Mouse (Mus musculus) brain, embryonic 14.5 days (tissue): ENCODE results near the gene Cbfa2t2. TPM values are rescaled to one million over a fixed set of nuclear protein-coding genes. Genes with fewer than 3 reads are reported as not detected.
"Not testable (repeated sequence)": the region's sequence is repeated elsewhere in the genome, so short reads cannot be mapped to it uniquely, and the experiment has no call there.

ENCODE experiments used
- DNase-seq: peaks from one replicate; pipeline ENCODE4 v3.0.0-alpha.2; 2011; ENCODE audit warnings: low read depth
- CTCF ChIP-seq: fragments of 200-500 bp; IDR thresholded peaks from 2 replicates; pipeline ENCODE4 v1.5.1; 2012; ENCODE audit warnings: inconsistent platforms, mild to moderate bottlenecking, moderate library complexity, borderline replicate concordance; ENCODE audit not compliant: insufficient read depth, insufficient read length; ENCODE audit errors: extremely low read depth
- POLR2A ChIP-seq: fragments of 200-500 bp; IDR thresholded peaks from 2 replicates; pipeline ENCODE4 v1.6.1; 2012; ENCODE audit warnings: mild to moderate bottlenecking, inconsistent platforms, borderline replicate concordance; ENCODE audit not compliant: poor library complexity, insufficient read depth, insufficient read length, severe bottlenecking; ENCODE audit errors: extremely low read depth
- polyA plus RNA-seq: library from polyadenylated mRNA; depleted of rRNA; stranded (reverse); fragments of >200 nt; gene quantifications from 2 replicates; pipeline ENCODE4 v1.2.3, GENCODE M21; 2012

The Cbfa2t2 gene
- polyA plus RNA-seq, 1 experiment = 46.3 TPM

DNA sequence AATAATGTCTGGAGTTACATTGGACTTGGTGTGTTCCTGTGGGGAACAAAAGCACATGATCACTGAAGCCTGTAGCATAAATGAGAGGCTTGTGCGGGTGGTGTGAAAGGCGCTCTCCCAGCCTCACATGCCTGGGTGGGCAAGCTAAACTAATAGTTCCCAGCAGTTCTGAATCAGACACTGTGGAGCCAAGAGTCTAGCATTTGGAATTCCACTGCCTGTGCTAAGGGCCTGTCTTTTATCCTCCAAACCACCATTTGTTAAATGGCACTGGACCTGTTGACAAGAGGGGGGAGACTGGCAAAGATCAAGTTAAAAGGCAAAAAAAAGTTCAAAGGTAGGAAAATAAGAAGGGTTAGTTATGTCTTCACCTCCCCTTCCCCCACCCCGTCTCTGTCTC lies 18.3 kb downstream of the Cbfa2t2 start:
- TF ChIP-seq POLR2A (no peak), CTCF (no peak)
- DNase-seq = peak; percentile 82

DNA sequence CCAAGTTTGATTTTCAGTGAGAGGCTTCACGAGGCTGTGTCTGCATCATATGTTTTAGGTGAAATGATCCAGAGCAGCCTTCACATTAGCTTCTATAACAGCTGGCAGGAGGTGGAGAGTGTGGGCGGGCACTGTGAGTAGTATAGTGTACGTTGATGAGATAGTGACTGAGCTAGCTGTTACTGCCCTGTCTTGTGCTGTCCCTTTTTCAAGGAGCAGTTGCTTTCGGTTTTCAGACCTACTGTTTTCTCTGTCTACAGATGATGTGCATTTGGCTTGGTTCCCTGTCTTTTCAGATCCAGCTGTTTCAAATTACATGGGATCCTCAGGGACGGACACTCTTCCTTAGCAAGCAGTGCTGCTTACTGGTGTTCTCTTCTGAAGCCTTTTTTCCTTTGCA lies 19.5 kb downstream of the Cbfa2t2 start:
- peak; percentile 57 for DNase-seq
- TF ChIP-seq CTCF (no peak), POLR2A (no peak)

DNA sequence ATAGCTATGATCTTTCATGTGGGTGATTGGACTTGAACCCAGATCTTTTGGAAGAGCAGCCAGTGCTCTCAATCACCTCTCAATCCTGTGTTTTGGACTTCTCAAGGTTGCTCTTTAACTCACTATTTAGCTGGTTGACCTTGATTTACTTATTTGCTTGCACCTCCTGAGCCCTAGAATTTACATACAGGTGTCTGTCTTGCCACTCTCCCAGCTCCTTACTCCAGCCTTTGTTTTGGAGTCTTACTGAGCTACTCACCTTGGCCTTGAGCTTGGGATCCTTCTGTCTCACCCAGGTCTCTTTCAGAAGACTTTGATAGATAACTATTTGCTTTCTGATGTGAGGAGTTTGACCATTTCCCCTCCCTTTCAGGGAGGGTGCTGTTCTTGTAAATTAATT lies 20.3 kb downstream of the Cbfa2t2 start:
- DNase-seq = no peak
- no peak for TF ChIP-seq POLR2A
- no peak for TF ChIP-seq CTCF

DNA sequence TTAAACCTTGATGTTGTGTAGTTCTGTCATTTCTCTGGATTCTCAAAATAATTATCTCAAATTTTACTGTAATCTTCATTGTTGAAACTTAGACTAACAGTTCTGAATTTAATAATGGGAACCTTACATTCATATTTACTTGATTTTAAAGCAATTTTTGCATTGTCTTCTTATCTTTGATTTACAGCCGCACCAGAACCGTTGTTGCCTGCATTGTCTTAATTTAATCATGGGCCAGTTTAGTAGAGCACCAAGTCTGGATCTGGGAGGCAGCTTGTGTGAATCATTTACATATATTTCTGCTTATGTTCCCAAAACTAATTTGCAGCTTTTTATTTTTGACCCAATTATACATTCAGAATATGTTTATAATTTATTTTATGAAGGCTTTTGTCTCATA lies 23.0 kb downstream of the Cbfa2t2 start:
- TF ChIP-seq CTCF (no peak), POLR2A (no peak)

DNA sequence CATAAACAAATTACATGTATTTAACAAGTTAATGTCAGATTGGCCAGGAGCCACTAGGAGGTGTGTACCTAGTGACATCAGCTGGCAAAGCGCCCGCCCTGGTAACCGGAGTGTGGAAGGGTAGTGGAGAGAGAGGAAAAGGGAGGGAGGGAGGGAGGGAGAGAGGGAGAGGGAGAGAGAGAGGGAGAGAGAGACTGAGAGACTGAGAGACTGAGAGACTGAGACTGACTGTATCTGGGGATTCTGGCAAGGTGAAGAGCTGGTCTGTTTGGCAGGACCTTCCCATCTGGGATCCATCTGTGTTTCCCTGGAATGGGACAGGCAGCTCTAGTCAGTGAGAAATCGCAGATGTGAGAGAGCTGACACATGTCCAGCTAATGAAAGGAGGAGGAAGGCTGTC lies 23.6 kb downstream of the Cbfa2t2 start:
- peak; percentile 95 for DNase-seq
- TF ChIP-seq CTCF = no peak
- no peak for TF ChIP-seq POLR2A

More for the DNA sequence above, 23.0 kb downstream of the Cbfa2t2 start:
- peak; percentile 35 for DNase-seq

DNA sequence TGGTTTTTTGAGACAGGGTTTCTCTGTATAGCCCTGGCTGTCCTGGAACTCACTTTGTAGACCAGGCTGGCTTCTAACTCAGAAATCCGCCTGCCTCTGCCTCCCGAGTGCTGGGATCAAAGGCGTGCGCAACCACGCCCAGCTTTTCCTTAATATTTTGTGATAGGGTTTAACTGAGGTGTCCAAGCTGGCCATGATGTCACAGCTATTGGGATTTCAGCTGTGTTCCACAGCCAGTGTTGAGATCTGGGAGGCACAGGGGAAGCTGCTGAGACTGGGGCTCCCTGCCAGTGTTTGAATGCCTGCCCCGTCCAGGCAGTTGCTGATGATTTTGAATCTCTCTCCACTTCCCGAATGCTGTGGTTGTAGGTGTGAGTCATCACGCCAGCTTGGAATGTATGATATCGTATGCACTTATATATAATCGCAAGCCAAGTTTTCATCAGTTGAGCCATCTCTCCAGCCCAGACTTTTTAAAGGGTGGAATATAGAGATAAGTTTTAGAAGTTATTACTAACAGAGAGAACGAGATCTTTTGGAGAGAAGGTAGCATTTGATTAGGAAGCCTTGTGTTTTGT lies 27.4 kb downstream of the Cbfa2t2 start:
- no peak for DNase-seq
- no peak for TF ChIP-seq POLR2A
- no peak for TF ChIP-seq CTCF

DNA sequence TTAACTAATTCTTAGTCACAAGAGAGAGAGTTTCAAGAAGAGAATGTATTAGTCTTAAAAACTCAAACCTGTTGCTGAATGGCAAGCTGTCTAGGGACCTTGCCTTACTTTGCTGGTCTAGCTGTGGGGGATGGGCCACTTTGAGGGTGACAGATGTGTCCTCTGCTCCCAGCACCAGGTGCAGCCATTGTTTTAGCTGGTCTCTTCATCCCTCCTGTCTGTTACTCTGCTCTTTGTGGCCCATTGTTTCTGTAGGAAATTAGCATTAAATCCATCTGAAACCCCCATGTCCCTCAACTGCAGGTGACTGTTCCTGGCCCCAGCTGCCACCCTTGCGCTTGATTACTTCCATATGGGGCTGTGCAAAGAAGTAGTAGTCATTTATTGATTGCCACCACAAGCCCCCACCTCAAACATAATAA lies 29.6 kb downstream of the Cbfa2t2 start:
- DNase-seq = peak; percentile 89
- no peak for TF ChIP-seq POLR2A
- no peak for TF ChIP-seq CTCF

DNA sequence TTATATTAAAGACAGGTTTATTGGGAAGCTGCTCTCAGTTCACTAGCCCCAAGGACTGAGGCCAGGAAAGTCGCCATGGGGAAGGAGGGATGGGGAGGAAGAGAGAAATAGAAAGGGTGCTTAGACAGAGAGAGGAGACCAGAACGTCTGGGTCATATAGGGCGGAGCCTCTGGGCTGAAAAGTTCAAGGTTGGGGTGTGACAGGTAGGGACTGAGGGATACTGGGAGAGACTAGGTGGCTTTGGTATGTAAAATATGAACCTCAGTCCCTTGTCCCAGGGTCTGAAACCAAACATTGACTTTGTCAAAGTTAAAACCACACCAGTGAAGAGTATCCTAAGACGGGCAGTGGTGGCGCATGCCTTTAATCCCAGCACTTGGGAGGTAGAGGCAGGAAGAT lies 30.9 kb downstream of the Cbfa2t2 start:
- TF ChIP-seq CTCF = no peak
- TF ChIP-seq POLR2A = no peak
- DNase-seq = no peak

DNA sequence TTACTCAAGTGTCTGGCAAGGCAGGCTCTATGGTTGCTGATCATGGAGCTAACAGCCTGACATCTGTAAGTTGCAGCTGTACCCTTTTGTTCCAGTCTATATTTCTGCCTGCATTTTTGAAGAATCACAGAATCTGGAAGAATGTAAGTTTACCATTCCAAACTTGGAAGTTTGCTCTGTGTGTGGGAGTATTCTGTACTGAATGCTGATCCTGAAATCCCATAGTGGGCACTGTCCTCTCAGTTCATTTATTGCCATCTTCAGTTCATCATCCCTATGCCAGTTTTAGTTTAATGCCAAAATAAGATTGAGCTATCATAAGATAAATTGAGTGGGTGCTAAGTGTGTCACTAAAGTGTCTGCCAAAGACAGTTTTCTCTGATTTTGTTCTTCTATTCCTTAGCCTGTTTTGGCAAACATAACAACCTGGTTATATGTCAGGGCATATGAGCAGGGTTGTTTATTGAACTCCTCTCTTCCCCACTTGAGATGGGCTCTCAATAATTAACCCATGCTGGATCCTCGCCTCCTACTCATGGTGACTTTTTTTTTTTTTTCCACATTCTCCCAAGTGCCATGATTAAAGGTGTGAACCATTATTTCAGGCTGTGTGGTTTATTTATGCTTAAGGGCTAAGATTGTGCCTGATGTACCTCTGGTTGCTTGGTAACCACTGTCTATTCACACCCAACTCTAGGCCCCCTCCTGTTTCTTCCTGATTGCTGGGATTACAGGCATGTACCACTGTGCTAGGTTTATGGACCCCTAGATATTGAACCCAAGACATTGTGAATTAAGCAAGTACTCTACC lies 38.2 kb downstream of the Cbfa2t2 start:
- TF ChIP-seq CTCF (no peak), POLR2A (no peak)
- peak; percentile 52 for DNase-seq

DNA sequence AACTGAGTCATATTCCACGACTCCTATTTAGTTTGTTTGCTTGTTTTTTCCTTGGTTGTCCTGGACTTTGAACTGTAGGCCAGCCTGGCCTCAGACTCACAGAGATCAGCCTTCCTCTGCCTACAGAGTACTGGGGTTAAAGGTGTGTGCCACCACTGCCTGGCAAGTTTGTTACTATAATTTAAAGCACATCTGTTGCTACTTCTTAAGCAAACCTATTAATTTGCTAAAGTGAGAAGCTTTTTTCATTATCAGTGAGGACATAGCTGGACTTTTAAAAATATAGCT lies 38.7 kb downstream of the Cbfa2t2 start:
- DNase-seq = no peak
- no peak for TF ChIP-seq POLR2A

DNA sequence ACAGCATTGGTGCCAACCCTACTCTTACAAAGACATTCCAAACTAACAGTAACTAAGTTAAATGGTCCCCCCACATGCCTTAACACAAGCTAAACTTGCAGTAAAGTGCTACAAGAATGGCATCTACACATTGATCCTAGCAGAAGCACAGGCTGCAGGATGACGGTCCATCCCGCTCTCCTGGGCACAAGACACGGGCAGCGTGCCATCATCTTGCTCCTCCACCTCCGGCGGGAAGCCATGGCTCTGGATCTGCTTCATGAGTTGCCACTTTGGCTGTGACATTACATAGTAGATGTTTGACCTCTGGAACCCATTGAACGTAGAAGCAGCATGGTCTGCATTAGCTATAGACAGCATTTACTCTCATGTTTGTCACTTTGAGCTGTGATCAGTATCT lies 39.6 kb downstream of the Cbfa2t2 start:
- DNase-seq = no peak
- TF ChIP-seq POLR2A (no peak), CTCF (no peak)

DNA sequence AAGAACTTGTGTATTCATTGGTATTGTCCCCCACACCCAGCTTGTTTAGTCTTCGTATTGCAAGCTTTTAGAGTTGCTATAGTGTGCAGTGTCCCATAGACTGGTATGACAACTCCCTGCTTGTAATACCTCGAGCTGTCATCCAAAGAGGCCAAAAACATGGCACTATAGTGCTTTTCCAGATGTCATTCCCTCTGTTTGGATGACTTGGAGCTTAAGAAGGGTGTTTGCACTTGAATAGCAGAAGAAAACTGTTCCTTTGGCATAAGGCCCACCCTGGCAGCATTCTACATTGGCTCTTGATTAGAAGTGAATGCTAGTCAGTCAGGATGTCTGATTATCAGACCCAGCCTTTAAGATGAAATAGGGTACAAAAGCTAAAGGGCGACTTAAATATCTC lies 40.7 kb downstream of the Cbfa2t2 start:
- DNase-seq = peak; percentile 95
- TF ChIP-seq CTCF (no peak), POLR2A (no peak)

DNA sequence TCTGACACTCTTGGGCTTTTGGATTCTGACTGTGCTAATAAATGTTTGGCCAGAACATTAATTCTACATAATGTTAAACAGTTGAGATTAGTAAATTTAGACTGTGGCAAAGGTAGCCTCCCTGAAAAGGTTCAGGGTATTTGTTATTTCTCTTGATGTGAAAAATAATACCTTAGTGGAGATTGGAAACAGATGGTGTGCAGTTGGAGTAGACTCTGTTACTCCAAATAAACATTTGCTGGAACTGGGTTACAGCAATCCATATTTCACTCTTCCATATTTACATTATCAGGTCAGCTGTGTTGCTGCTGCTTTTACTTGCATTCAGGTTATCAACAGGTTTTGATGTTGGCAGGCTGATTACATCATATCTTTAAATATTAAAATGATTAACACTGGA lies 55.5 kb downstream of the Cbfa2t2 start:
- peak; percentile 7 for DNase-seq
- TF ChIP-seq POLR2A = no peak
- TF ChIP-seq CTCF = no peak

DNA sequence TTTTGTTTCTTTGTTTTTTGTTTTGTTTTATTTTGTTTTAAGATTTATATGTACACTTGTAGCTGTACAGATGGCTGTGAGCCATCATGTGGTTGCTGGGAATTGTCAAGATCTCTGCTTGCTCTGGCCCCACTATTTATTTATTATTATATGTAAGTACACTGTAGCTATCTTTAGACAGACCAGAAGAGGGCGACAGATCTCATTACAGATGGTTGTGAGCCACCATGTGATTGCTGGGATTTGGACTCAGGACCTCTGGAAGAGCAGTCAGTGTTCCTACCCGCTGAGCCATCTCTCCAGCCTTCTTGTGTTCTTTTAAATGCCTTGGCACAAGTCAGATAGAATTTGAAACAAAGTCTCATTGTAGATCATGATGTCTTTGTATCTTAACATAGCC lies 57.3 kb downstream of the Cbfa2t2 start:
- DNase-seq = not testable (repeated sequence)
